Mouse (Mus musculus): ENCODE measurements around the gene Zfp11. TPM values are rescaled to one million over a fixed set of nuclear protein-coding genes. Genes with fewer than 3 reads are reported as not detected.

Gene Zfp11
- polyA plus RNA-seq (2012; fragmentation: generic; extraction: Trizol): under 1 TPM; 0.07 to 0.86 TPM

GRCm38 (mm10) chr5:129670036-129670458 is at the start of gene Zfp11:
Gene Zfp11, minus strand, starts transcription at chr5:129670099.

GRCm38 (mm10) chr5:129715326-129715861 is 45.5 kb upstream of the Zfp11 start, which contains the start of gene Mrps17:
Gene Mrps17, plus strand, starts transcription at chr5:129715497.

GRCm38 (mm10) chr5:129708412-129708811 is 38.5 kb upstream of the Zfp11 start, which contains the start of gene Sept14:
Gene Sept14, minus strand, starts transcription at chr5:129708512.

Other genes starting within 250 kb of the Zfp11 start
- 10 to 100 TPM; 17.1 to 45.0 TPM for gene Sfswap, start 168.9 kb downstream of the Zfp11 start, polyA plus RNA-seq (2012; fragmentation: generic; extraction: Trizol)
- gene Mmp17, start 85.9 kb downstream of the Zfp11 start, polyA plus RNA-seq (2012; fragmentation: generic; extraction: Trizol): under 1 TPM; 0.02 to 0.24 TPM
- gene Sept14, start 38.4 kb upstream of the Zfp11 start, polyA plus RNA-seq (2012; fragmentation: generic; extraction: Trizol): under 1 TPM in 1 of 2 experiments, not detected in 1; 0.07 TPM
- 100 to 1,000 TPM; 117 to 147 TPM for gene Mrps17, start 45.4 kb upstream of the Zfp11 start, polyA plus RNA-seq (2012; fragmentation: generic; extraction: Trizol)
- 10 to 100 TPM in 1 of 2 experiments, 1 to 10 TPM in 1; 5.2 to 48.9 TPM for gene Nipsnap2, start 55.0 kb upstream of the Zfp11 start, polyA plus RNA-seq (2012; fragmentation: generic; extraction: Trizol)
- 10 to 100 TPM; 16.1 to 18.3 TPM for gene Psph, start 117.3 kb upstream of the Zfp11 start, polyA plus RNA-seq (2012; fragmentation: generic; extraction: Trizol)
- gene Sumf2, start 176.9 kb upstream of the Zfp11 start, polyA plus RNA-seq (2012; fragmentation: generic; extraction: Trizol): 10 to 100 TPM; 32.9 to 43.9 TPM
- gene Chchd2, start 217.4 kb upstream of the Zfp11 start, polyA plus RNA-seq (2012; fragmentation: generic; extraction: Trizol): 100 to 1,000 TPM; 595 to 650 TPM
- 1 to 10 TPM in 1 of 2 experiments, under 1 TPM in 1; 0.33 to 1.1 TPM for gene Zbed5, start 225.6 kb upstream of the Zfp11 start, polyA plus RNA-seq (2012; fragmentation: generic; extraction: Trizol)
- 1 to 10 TPM in 1 of 2 experiments, under 1 TPM in 1; 0.05 to 5.7 TPM for gene Phkg1, start 228.4 kb upstream of the Zfp11 start, polyA plus RNA-seq (2012; fragmentation: generic; extraction: Trizol)
- gene Nupr1l, start 238.4 kb upstream of the Zfp11 start, polyA plus RNA-seq (2012; fragmentation: generic; extraction: Trizol): 1 to 10 TPM in 1 of 2 experiments, under 1 TPM in 1; 0.73 to 4.2 TPM

Measured in C3H10T1/2 (cell line).